Mouse (Mus musculus) heart, postnatal 0 days (tissue): ENCODE measurements around the gene Adgrg3.

Source experiments
- CTCF ChIP-seq: IDR thresholded peaks from 2 replicates; pipeline ENCODE4 v1.5.1; 2016; ENCODE audit warnings: antibody characterized with exemption, control low read depth, low read depth
- EP300 ChIP-seq: IDR thresholded peaks from 2 replicates; pipeline ENCODE4 v1.6.1; 2016; ENCODE audit warnings: antibody characterized with exemption, low read depth

- TF ChIP-seq CTCF (no peak), EP300 (no peak)
Observed at GRCm38 (mm10) chr8:95056414-95056813, 38.9 kb downstream of the Adgrg3 start.
